ENCODE assay signal across 8 mouse cellular contexts in genomic region chr7:102065046-102065891, GRCm38 (mm10). TPM values are rescaled to one million over a fixed set of nuclear protein-coding genes. Genes with fewer than 3 reads are reported as not detected.
A peak's percentile ranks its signal among the peaks of the same experiment; 100 is the strongest.
DNase-seq lines count a peak whose midpoint lies in the region; ATAC-seq and TF ChIP-seq lines count a peak whose summit lies in the region.

Gene Rnf121 (minus strand): TSS chr7:102065469.
Gene Xndc1 (plus strand): TSS chr7:102065511.
Gene Xntrpc (plus strand): TSS chr7:102065713.

- peaks cover 9 to 46% of the 10 kb centered on the region in 2 experiments for H3K4me1 ChIP-seq in CH12.LX (ENCODE audit: control insufficient read depth in 1 of 2, insufficient read depth in 2 of 2)
- peaks cover 7% of the 10 kb centered on the region for H3K4me1 ChIP-seq in forebrain, embryonic 11.5 days (replicated peaks; ENCODE audit: control insufficient read depth, insufficient read depth, low read length)
- H3K4me1 ChIP-seq in heart, embryonic 16.5 days (ENCODE audit: control insufficient read depth, insufficient read depth, low read length): peaks cover 12% of the 10 kb centered on the region
- H3K4me1 ChIP-seq in liver, embryonic 15.5 days (replicated peaks): peaks cover 44% of the 10 kb centered on the region
- peaks cover 19% of the 10 kb centered on the region for H3K4me1 ChIP-seq in neural tube, embryonic 12.5 days

- no peaks in the 10 kb centered on the region for H3K27me3 ChIP-seq in CH12.LX (replicated peaks)
- no peaks in the 10 kb centered on the region for H3K27me3 ChIP-seq in forebrain, embryonic 11.5 days (ENCODE audit: control insufficient read depth, insufficient read depth, low read length)
- no peaks in the 10 kb centered on the region for H3K27me3 ChIP-seq in heart, embryonic 16.5 days (ENCODE audit: control insufficient read depth, insufficient read depth, low read length)
- no peaks in the 10 kb centered on the region for H3K27me3 ChIP-seq in liver, embryonic 15.5 days
- H3K27me3 ChIP-seq in neural tube, embryonic 12.5 days (replicated peaks): no peaks in the 10 kb centered on the region

- TF ChIP-seq CTCF in CH12.LX (conservative IDR thresholded peaks at IDR 0.05 in 1 of 2, IDR thresholded peaks at IDR 0.05 in 1 of 2; ENCODE audit: low read depth in 2 of 2, low read length in 2 of 2): no peak

- peak within 1 kb of the TSS; percentile 80 for H3K9ac ChIP-seq in CH12.LX (ENCODE audit: insufficient read depth, low read depth)
- peak within 1 kb of the TSS; percentile 80 for H3K9ac ChIP-seq in forebrain, embryonic 11.5 days (ENCODE audit: low read length)
- peak within 1 kb of the TSS; percentile 72 for H3K9ac ChIP-seq in heart, embryonic 16.5 days (ENCODE audit: low read length)
- peak within 1 kb of the TSS; percentile 64 for H3K9ac ChIP-seq in liver, embryonic 15.5 days
- peak within 1 kb of the TSS; percentile 64 for H3K9ac ChIP-seq in neural tube, embryonic 12.5 days

- TF ChIP-seq RAD21 in CH12.LX (IDR thresholded peaks at IDR 0.05; ENCODE audit: low read depth, low read length): no peak

- peak within 1 kb of the TSS; percentile 97 for H3K4me2 ChIP-seq in CH12.LX (ENCODE audit: insufficient read depth, low read depth, poor library complexity, severe bottlenecking)
- peak within 1 kb of the TSS; percentile 63 for H3K4me2 ChIP-seq in forebrain, embryonic 11.5 days (ENCODE audit: low read depth, low read length, severe bottlenecking)
- H3K4me2 ChIP-seq in heart, embryonic 16.5 days (ENCODE audit: low read depth, low read length): peak within 1 kb of the TSS; percentile 75
- peak within 1 kb of the TSS; percentile 81 for H3K4me2 ChIP-seq in liver, embryonic 15.5 days
- peak within 1 kb of the TSS; percentile 65 for H3K4me2 ChIP-seq in neural tube, embryonic 12.5 days (replicated peaks)

- TF ChIP-seq EP300 in CH12.LX (IDR thresholded peaks at IDR 0.05; ENCODE audit: low read length): no peak

- peak; percentile 90 for DNase-seq in CH12.LX (ENCODE audit: extremely low read depth)
- peak; percentile 85 for DNase-seq in c-Kit-positive CD71-positive TER-119-negative erythroid progenitor cells, embryonic 14.5 days (ENCODE audit: low read depth)
- peak; percentile 96 for DNase-seq in forebrain, embryonic 11.5 days (ENCODE audit: low spot score)
- peak; percentile 94 to 96 for DNase-seq in kidney, postnatal 36 days
- peak; percentile 96 for DNase-seq in telencephalon, adult 2 months (ENCODE audit: low read depth, low spot score)

- TF ChIP-seq POLR2A in CH12.LX (IDR thresholded peaks at IDR 0.05; ENCODE audit: low read depth, low read length): peak; percentile 83

- no peaks in the 10 kb centered on the region for H3K9me3 ChIP-seq in CH12.LX (replicated peaks; ENCODE audit: low read length)
- H3K9me3 ChIP-seq in forebrain, embryonic 11.5 days (ENCODE audit: control insufficient read depth, low read length): no peaks in the 10 kb centered on the region
- H3K9me3 ChIP-seq in heart, embryonic 16.5 days (replicated peaks; ENCODE audit: control insufficient read depth, low read length): no peaks in the 10 kb centered on the region
- no peaks in the 10 kb centered on the region for H3K9me3 ChIP-seq in liver, embryonic 15.5 days (replicated peaks)
- H3K9me3 ChIP-seq in neural tube, embryonic 12.5 days: no peaks in the 10 kb centered on the region

- peak within 1 kb of the TSS; percentile 40; the same call in 1 of the 2 replicates for H3K27ac ChIP-seq in CH12.LX (ENCODE audit: insufficient read depth, low read depth)
- H3K27ac ChIP-seq in forebrain, embryonic 11.5 days (ENCODE audit: low read depth, low read length): peak within 1 kb of the TSS; percentile 55; the same call in 1 of the 2 replicates
- H3K27ac ChIP-seq in heart, embryonic 16.5 days (ENCODE audit: low read length): peak within 1 kb of the TSS; percentile 86
- H3K27ac ChIP-seq in liver, embryonic 15.5 days (replicated peaks): peak within 1 kb of the TSS; percentile 82
- H3K27ac ChIP-seq in neural tube, embryonic 12.5 days: peak within 1 kb of the TSS; percentile 47

- under 1% methylated on average over 56 of the region's 56 CpGs for WGBS in forebrain, embryonic 11.5 days
- WGBS in heart, embryonic 16.5 days: under 1% methylated on average over 56 of the region's 56 CpGs
- under 1% methylated on average over 56 of the region's 56 CpGs for WGBS in liver, embryonic 15.5 days (ENCODE audit: insufficient replicate concordance)
- under 1% methylated on average over 56 of the region's 56 CpGs for WGBS in neural tube, embryonic 12.5 days

- peak; percentile 99 for ATAC-seq in forebrain, embryonic 11.5 days (replicated peaks; ENCODE audit: low FRiP score)
- ATAC-seq in heart, embryonic 16.5 days (replicated peaks; ENCODE audit: extremely low read depth, insufficient read depth, low FRiP score): peak; percentile 99
- peak; percentile 98 for ATAC-seq in liver, embryonic 15.5 days (ENCODE audit: insufficient read depth)
- ATAC-seq in neural tube, embryonic 12.5 days (ENCODE audit: low FRiP score, low read depth): peak; percentile 100

- H3K36me3 ChIP-seq in CH12.LX (replicated peaks in 1 of 2; ENCODE audit: control insufficient read depth in 1 of 2, insufficient read depth in 1 of 2, low read length in 1 of 2): peaks cover 2 to 12% of the 10 kb centered on the region in 2 experiments
- H3K36me3 ChIP-seq in forebrain, embryonic 11.5 days (ENCODE audit: control insufficient read depth, insufficient read depth, low read length): no peaks in the 10 kb centered on the region; the same call in 1 of the 2 replicates
- peaks cover 3% of the 10 kb centered on the region; the same call in 1 of the 2 replicates for H3K36me3 ChIP-seq in heart, embryonic 16.5 days (ENCODE audit: control insufficient read depth, insufficient read depth)
- peaks cover 7% of the 10 kb centered on the region for H3K36me3 ChIP-seq in liver, embryonic 15.5 days (replicated peaks)
- no peaks in the 10 kb centered on the region for H3K36me3 ChIP-seq in neural tube, embryonic 12.5 days

- in situ Hi-C loops in CH12.LX (cut with MboI; ENCODE audit: low pct_ligation_motif_present, low pct_unique_long_range_greater_than_20kb, low sequenced_read_pairs): loop anchor here (10.0 kb wide), 1 partner anchor 400 kb away; the partner anchor contains the start of gene Clpb

- H3K4me3 ChIP-seq in CH12.LX (replicated peaks in 1 of 3; ENCODE audit: low read depth in 2 of 3, low read length in 2 of 3, poor library complexity in 1 of 3): peak within 1 kb of the TSS; percentile 72 to 93 (median 81)
- H3K4me3 ChIP-seq in forebrain, embryonic 11.5 days (ENCODE audit: low read depth, low read length): peak within 1 kb of the TSS; percentile 78
- peak within 1 kb of the TSS; percentile 64 for H3K4me3 ChIP-seq in heart, embryonic 16.5 days (ENCODE audit: low read length)
- peak within 1 kb of the TSS; percentile 70 for H3K4me3 ChIP-seq in liver, embryonic 15.5 days (replicated peaks)
- peak within 1 kb of the TSS; percentile 65 for H3K4me3 ChIP-seq in neural tube, embryonic 12.5 days

- H3K79me2 ChIP-seq in CH12.LX (replicated peaks; ENCODE audit: control insufficient read depth, extremely low read depth, insufficient read depth, poor library complexity, severe bottlenecking): peaks cover 49% of the 10 kb centered on the region

- dilution Hi-C loops in CH12.LX (cut with MboI; ENCODE audit: extremely low pct_ligation_motif_present, extremely low pct_unique_long_range_greater_than_20kb, low sequenced_read_pairs): no loop called here

TF ChIP-seq in CH12.LX, 34 proteins besides CTCF, POLR2A, EP300 and RAD21 (continues in another document):
- peak; percentile 17 for TF ChIP-seq ETS1 (conservative IDR thresholded peaks at IDR 0.05; ENCODE audit: low read depth, low read length)
- TF ChIP-seq TBP (conservative IDR thresholded peaks at IDR 0.05; ENCODE audit: low read depth, low read length): no peak
- TF ChIP-seq UBTF (IDR thresholded peaks at IDR 0.05; ENCODE audit: low read depth, low read length): 0 out of 2 replicates have a peak, but pooled peaks have one; percentile 60
- peak; percentile 77 for TF ChIP-seq BHLHE40 (IDR thresholded peaks at IDR 0.05; ENCODE audit: low read depth, low read length)
- no peak for TF ChIP-seq JUND (conservative IDR thresholded peaks at IDR 0.05; ENCODE audit: low read depth, low read length)
- peak; percentile 91 for TF ChIP-seq MAZ (IDR thresholded peaks at IDR 0.05; ENCODE audit: low read depth, low read length)
- TF ChIP-seq MYC (IDR thresholded peaks at IDR 0.05; ENCODE audit: low read depth, low read length): peak; percentile 98
- peak; percentile 96 for TF ChIP-seq HCFC1 (IDR thresholded peaks at IDR 0.05; ENCODE audit: low read depth, low read length)
- TF ChIP-seq ZNF384 (IDR thresholded peaks at IDR 0.05; ENCODE audit: low read depth, low read length): peak; percentile 87

RNA-seq across cellular contexts. Expression of gene Rnf121, which starts in this region (rescaled TPM):
- total RNA-seq in CH12.LX (2012; rRNA removed) (20.4 and 20.7 TPM in 2 replicates), CH12.LX (2014; rRNA removed) (10.3 and 13.9 TPM in 2 replicates)
- 24.8 and 27.7 TPM in 2 replicates for polyA plus RNA-seq in CH12.LX (2012; ENCODE audit: insufficient read length, low read depth)
- polyA plus RNA-seq in forebrain, embryonic 11.5 days (2014; fragmentation: Nextera tagmentation; extraction: Ambion mirVana): 30.2 and 31.9 TPM in 2 replicates
- 16.5 and 17.3 TPM in 2 replicates for polyA plus RNA-seq in heart, embryonic 16.5 days (2015; fragmentation: Nextera tagmentation; extraction: Ambion mirVana)
- 11.5 and 14.4 TPM in 2 replicates for polyA plus RNA-seq in liver, embryonic 15.5 days (2015; fragmentation: Nextera tagmentation; extraction: Ambion mirVana)
- 29.1 and 30.2 TPM in 2 replicates for polyA plus RNA-seq in neural tube, embryonic 12.5 days (2016; fragmentation: Nextera tagmentation; extraction: Ambion mirVana)

RNA-seq across cellular contexts. Expression of gene Xndc1, which starts in this region (rescaled TPM):
- total RNA-seq in CH12.LX (2012; rRNA removed) (19.8 and 20.2 TPM in 2 replicates), CH12.LX (2014; rRNA removed) (15.4 and 19.9 TPM in 2 replicates)
- 23.4 and 26.7 TPM in 2 replicates for polyA plus RNA-seq in CH12.LX (2012; ENCODE audit: insufficient read length, low read depth)
- polyA plus RNA-seq in forebrain, embryonic 11.5 days (2014; fragmentation: Nextera tagmentation; extraction: Ambion mirVana): 36.9 and 38.8 TPM in 2 replicates
- 19.6 and 21.6 TPM in 2 replicates for polyA plus RNA-seq in heart, embryonic 16.5 days (2015; fragmentation: Nextera tagmentation; extraction: Ambion mirVana)
- 11.4 and 13.3 TPM in 2 replicates for polyA plus RNA-seq in liver, embryonic 15.5 days (2015; fragmentation: Nextera tagmentation; extraction: Ambion mirVana)
- polyA plus RNA-seq in neural tube, embryonic 12.5 days (2016; fragmentation: Nextera tagmentation; extraction: Ambion mirVana): 32.4 and 34.2 TPM in 2 replicates

RNA-seq across cellular contexts. Expression of gene Xntrpc, which starts in this region (rescaled TPM):
- total RNA-seq in CH12.LX (2012; rRNA removed) (1.6 and 1.9 TPM in 2 replicates), CH12.LX (2014; rRNA removed) (0.64 and 0.93 TPM in 2 replicates)
- polyA plus RNA-seq in CH12.LX (2012; ENCODE audit: insufficient read length, low read depth): 1.6 and 1.7 TPM in 2 replicates
- polyA plus RNA-seq in forebrain, embryonic 11.5 days (2014; fragmentation: Nextera tagmentation; extraction: Ambion mirVana): 2.1 and 2.4 TPM in 2 replicates
- 0.80 and 0.95 TPM in 2 replicates for polyA plus RNA-seq in heart, embryonic 16.5 days (2015; fragmentation: Nextera tagmentation; extraction: Ambion mirVana)
- polyA plus RNA-seq in liver, embryonic 15.5 days (2015; fragmentation: Nextera tagmentation; extraction: Ambion mirVana): 0.30 TPM in 1 of 2 replicates, not detected in the other
- polyA plus RNA-seq in neural tube, embryonic 12.5 days (2016; fragmentation: Nextera tagmentation; extraction: Ambion mirVana): 2.5 and 2.6 TPM in 2 replicates

Comparison
In these comparisons a context has a peak if more than half of its experiments do, and no peak if none do; other contexts are left out.
1. Peak in every context shown above with its lines: DNase-seq, ATAC-seq, H3K4me3 ChIP-seq and H3K27ac ChIP-seq.